In the genomic region with DNA sequence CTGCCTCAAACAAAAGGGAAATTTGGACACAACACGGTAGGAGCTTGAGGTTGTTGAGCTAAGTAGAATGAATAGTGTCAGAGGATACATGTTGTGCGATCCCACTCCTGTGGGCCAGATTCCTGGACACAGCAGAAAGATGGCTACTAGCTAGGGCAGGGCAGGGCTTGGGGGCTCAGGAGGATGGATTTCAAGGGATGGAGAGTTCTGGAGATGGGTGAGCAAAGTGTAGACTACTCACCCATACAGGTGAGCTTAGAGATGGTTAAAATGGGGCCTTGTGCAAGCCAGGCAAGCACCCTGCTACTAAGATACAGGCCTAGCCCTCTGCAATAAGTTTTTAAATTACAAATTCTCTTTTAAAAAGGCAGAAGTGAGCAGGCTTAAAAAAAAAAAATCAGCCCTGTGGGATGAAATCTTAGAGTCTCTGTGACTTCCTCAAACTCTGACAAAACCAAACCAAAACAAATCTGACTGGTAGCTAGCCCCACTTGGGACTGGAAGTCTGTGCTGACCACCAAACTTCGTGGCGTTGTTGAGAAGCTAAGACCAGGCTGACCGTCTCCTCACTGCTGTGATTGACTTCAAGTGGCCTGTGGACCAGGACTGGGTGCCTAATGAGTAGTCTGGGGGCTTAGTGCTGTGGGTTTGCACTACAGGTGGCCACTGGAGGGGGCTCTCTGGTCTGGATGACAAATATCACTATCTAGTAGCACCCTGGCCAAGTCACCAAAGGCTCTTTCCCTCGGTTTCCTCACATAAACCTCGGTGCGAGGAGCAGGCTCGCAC, we compare ENCODE assay signal across 15 mouse cellular contexts. TPM values are rescaled to one million over a fixed set of nuclear protein-coding genes. Genes with fewer than 3 reads are reported as not detected.
A peak's percentile ranks its signal among the peaks of the same experiment; 100 is the strongest.
DNase-seq lines count a peak whose midpoint lies in the region; ATAC-seq and TF ChIP-seq lines count a peak whose summit lies in the region.
"Had no signal": no experiment of that assay in that cellular context is flagged by ENCODE, and none has a peak within 500 bp of the region (broad histone marks: within the 10 kb centered on the region; RNA-seq: fewer than 3 reads in every experiment).

No protein-coding gene starts in this region.

- H3K27me3 ChIP-seq in liver, adult 2 months (ENCODE audit: control insufficient read depth, insufficient read depth, low read length): no peaks in the 10 kb centered on the region
- H3K27me3 ChIP-seq in liver, embryonic 12.5 days (replicated peaks): peaks cover 10% of the 10 kb centered on the region; the same call in 1 of the 2 replicates
- H3K27me3 ChIP-seq: forebrain, embryonic 15.5 days had no signal

- no peak overlapping the region for H3K4me2 ChIP-seq in liver, embryonic 12.5 days
- H3K4me2 ChIP-seq: forebrain, embryonic 15.5 days; lung, embryonic 14.5 days had no signal

- intact Hi-C loops in left cerebral cortex, postnatal 4 days (cut with DNase I): no loop called here
- intact Hi-C loops in left cerebral cortex, postnatal 10 days (cut with DNase I): no loop called here

- H3K9ac ChIP-seq in liver, adult 2 months (ENCODE audit: low read depth, low read length): 0 out of 2 replicates have a peak overlapping the region, but pooled peaks have one; percentile 25
- H3K9ac ChIP-seq in liver, embryonic 12.5 days: no peak overlapping the region
- H3K9ac ChIP-seq: forebrain, embryonic 15.5 days; lung, embryonic 14.5 days had no signal

- no peak for TF ChIP-seq POLR2A in liver, adult 2 months (IDR thresholded peaks at IDR 0.05; ENCODE audit: extremely low read depth, insufficient read depth, low read length)

- H3K27ac ChIP-seq in liver, adult 2 months (replicated peaks; ENCODE audit: insufficient read depth, low read depth, low read length): peak overlapping the region; percentile 29
- no peak overlapping the region for H3K27ac ChIP-seq in liver, embryonic 12.5 days
- peak overlapping the region; percentile 82 for H3K27ac ChIP-seq in brown adipose tissue, adult 24 weeks (replicated peaks; ENCODE audit: low read depth, low read length)
- H3K27ac ChIP-seq: forebrain, embryonic 15.5 days had no signal

- no peak overlapping the region for H3K4me3 ChIP-seq in liver, adult 2 months (ENCODE audit: insufficient read depth, low read depth, low read length)
- no peak overlapping the region for H3K4me3 ChIP-seq in liver, embryonic 12.5 days
- H3K4me3 ChIP-seq in brown adipose tissue, adult 24 weeks (ENCODE audit: insufficient read depth, low read depth, low read length): no peak overlapping the region
- H3K4me3 ChIP-seq: forebrain, embryonic 15.5 days had no signal

- no peak for ATAC-seq in liver, embryonic 12.5 days
- ATAC-seq: forebrain, embryonic 15.5 days; inflammation-experienced regulatory T-cells, adult 6 months had no signal

- no peak for DNase-seq in liver, adult 2 months (ENCODE audit: extremely low read depth, low read depth, low spot score)
- DNase-seq in B cell, adult 2 months: peak; percentile 78
- peak; percentile 55 to 73 for DNase-seq in natural killer cell, adult 2 months (ENCODE audit: low spot score in 2 of 2)
- DNase-seq in left cerebral cortex, postnatal 4 days: no peak
- DNase-seq in left cerebral cortex, postnatal 10 days (ENCODE audit: extremely low spot score in 1 of 2, low spot score in 2 of 2): no peak
- DNase-seq in heart, postnatal 4 days: no peak
- DNase-seq: cerebellum, postnatal 14 days; gastrocnemius, postnatal 25 days; heart, postnatal 10 days; kidney, postnatal 14 days; lung, embryonic 14.5 days had no signal

- H3K79me2 ChIP-seq in liver, adult 2 months (ENCODE audit: control insufficient read depth, insufficient read depth, low read length): no peaks in the 10 kb centered on the region

- peaks cover 5% of the 10 kb centered on the region for H3K4me1 ChIP-seq in liver, adult 2 months (ENCODE audit: control insufficient read depth, insufficient read depth, low read length)
- peaks cover 6% of the 10 kb centered on the region; the same call in 1 of the 2 replicates for H3K4me1 ChIP-seq in liver, embryonic 12.5 days
- peaks cover 8% of the 10 kb centered on the region for H3K4me1 ChIP-seq in brown adipose tissue, adult 24 weeks (ENCODE audit: control insufficient read depth, insufficient read depth, insufficient read length, low read length)
- H3K4me1 ChIP-seq: forebrain, embryonic 15.5 days had no signal

- H3K36me3 ChIP-seq in liver, adult 2 months (ENCODE audit: control insufficient read depth, insufficient read depth, low read length): no peaks in the 10 kb centered on the region
- H3K36me3 ChIP-seq in liver, embryonic 12.5 days: no peaks in the 10 kb centered on the region
- H3K36me3 ChIP-seq: forebrain, embryonic 15.5 days had no signal

- no peak for TF ChIP-seq CTCF in liver, adult 2 months (IDR thresholded peaks at IDR 0.05; ENCODE audit: low read depth, low read length)

- no peaks in the 10 kb centered on the region for H3K9me3 ChIP-seq in liver, embryonic 12.5 days (replicated peaks)
- H3K9me3 ChIP-seq: forebrain, embryonic 15.5 days had no signal

- WGBS in liver, adult 2 months: 84% methylated on average over 9 of the region's 9 CpGs
- WGBS in liver, embryonic 12.5 days (ENCODE audit: insufficient replicate concordance): 58% methylated on average over 9 of the region's 9 CpGs

RNA-seq across cellular contexts. Expression of gene Zc3h12d, which starts 1.3 kb away (rescaled TPM):
- 2.2 and 2.6 TPM in 2 replicates for total RNA-seq in liver, adult 2 months (2014; rRNA removed)
- polyA plus RNA-seq in liver, adult 2 months (2012; rRNA removed): 1.6 TPM in 2 replicates
- polyA plus RNA-seq in liver, embryonic 12.5 days (2016; fragmentation: Nextera tagmentation; extraction: Ambion mirVana): 0.07 and 0.14 TPM in 2 replicates
- 0.29 and 0.32 TPM in 2 replicates for polyA plus RNA-seq in brown adipose tissue, adult 24 weeks (2012; ENCODE audit: insufficient read depth, insufficient read length, missing spikeins)
- total RNA-seq in left cerebral cortex, postnatal 4 days (2021): under 1 TPM; 0.18 to 0.22 TPM
- total RNA-seq in left cerebral cortex, postnatal 10 days (2021): under 1 TPM; 0.14 to 0.28 TPM
- total RNA-seq in heart, postnatal 4 days (2021): under 1 TPM; 0.20 to 0.26 TPM

RNA-seq across cellular contexts. Expression of gene Ppil4, which starts 40.9 kb away (rescaled TPM):
- total RNA-seq in liver, adult 2 months (2014; rRNA removed): 9.1 and 12.1 TPM in 2 replicates
- polyA plus RNA-seq in liver, adult 2 months (2012; rRNA removed): 2.4 and 2.8 TPM in 2 replicates
- 34.6 and 35.1 TPM in 2 replicates for polyA plus RNA-seq in liver, embryonic 12.5 days (2016; fragmentation: Nextera tagmentation; extraction: Ambion mirVana)
- 12.3 and 15.6 TPM in 2 replicates for polyA plus RNA-seq in brown adipose tissue, adult 24 weeks (2012; ENCODE audit: insufficient read depth, insufficient read length, missing spikeins)
- 10 to 100 TPM; 39.3 to 45.6 TPM for total RNA-seq in left cerebral cortex, postnatal 4 days (2021)
- 10 to 100 TPM; 34.5 to 35.2 TPM for total RNA-seq in left cerebral cortex, postnatal 10 days (2021)
- total RNA-seq in heart, postnatal 4 days (2021): 10 to 100 TPM; 19.0 to 20.8 TPM

RNA-seq across cellular contexts. Expression of gene Ginm1, which starts 40.9 kb away (rescaled TPM):
- total RNA-seq in liver, adult 2 months (2014; rRNA removed): 34.4 and 64.2 TPM in 2 replicates
- 13.6 TPM in 2 replicates for polyA plus RNA-seq in liver, adult 2 months (2012; rRNA removed)
- polyA plus RNA-seq in liver, embryonic 12.5 days (2016; fragmentation: Nextera tagmentation; extraction: Ambion mirVana): 32.5 and 33.1 TPM in 2 replicates
- 477 and 502 TPM in 2 replicates for polyA plus RNA-seq in brown adipose tissue, adult 24 weeks (2012; ENCODE audit: insufficient read depth, insufficient read length, missing spikeins)
- total RNA-seq in left cerebral cortex, postnatal 4 days (2021): 10 to 100 TPM; 22.7 to 25.1 TPM
- 10 to 100 TPM; 20.3 to 23.7 TPM for total RNA-seq in left cerebral cortex, postnatal 10 days (2021)
- total RNA-seq in heart, postnatal 4 days (2021): 10 to 100 TPM; 56.9 to 65.3 TPM

Comparison
In these comparisons a context has a peak if more than half of its experiments do, and no peak if none do; other contexts are left out.
1. DNase-seq: peak in B cell, adult 2 months (2 of 2) and natural killer cell, adult 2 months (2 of 2); none in liver, adult 2 months (single experiment), left cerebral cortex, postnatal 4 days (single experiment), left cerebral cortex, postnatal 10 days (0 of 2) and heart, postnatal 4 days (single experiment).